ENCODE assay signal across 20 mouse cellular contexts in the genomic region with DNA sequence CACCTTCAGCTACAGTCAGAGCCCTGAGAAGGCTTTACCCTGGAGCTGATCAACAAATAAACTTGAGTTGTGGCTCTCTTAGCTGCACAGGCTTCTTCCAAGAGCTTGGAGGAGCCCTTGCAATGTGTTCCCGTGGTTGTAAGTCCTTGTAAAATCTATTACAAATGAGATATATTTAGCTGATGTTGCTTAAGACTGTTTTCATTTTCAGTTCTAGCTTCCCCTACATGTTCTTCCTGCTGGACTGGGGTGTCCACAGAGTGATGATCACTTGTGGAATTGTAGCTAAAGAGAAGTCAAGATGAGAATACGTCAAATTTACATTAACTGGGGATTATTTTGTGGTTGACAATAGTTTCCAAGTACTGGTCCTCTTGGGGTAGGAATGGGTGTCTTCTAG.
"Had no signal": no experiment of that assay in that cellular context is flagged by ENCODE, and none has a peak within 500 bp of the region (broad histone marks: within the 10 kb centered on the region; RNA-seq: fewer than 3 reads in every experiment).

No protein-coding gene starts in this region.

- H3K4me1 ChIP-seq: kidney, embryonic 15.5 days; limb, embryonic 10.5 days had no signal

- H3K9me3 ChIP-seq: kidney, embryonic 15.5 days; limb, embryonic 10.5 days; limb, embryonic 13.5 days had no signal

- H3K4me2 ChIP-seq: kidney, embryonic 15.5 days; limb, embryonic 13.5 days; lung, embryonic 14.5 days; midbrain, embryonic 11.5 days had no signal

- DNase-seq: kidney, adult 8-10 months; kidney, postnatal 14 days; kidney, postnatal 4 days; liver; liver, postnatal 0 days; lung, embryonic 14.5 days; lung, postnatal 10 days; lung, postnatal 36 days; midbrain, embryonic 14.5 days; right cerebral cortex, adult 18-20 months; right cerebral cortex, postnatal 14 days; right cerebral cortex, postnatal 4 days; thymus, postnatal 25 days had no signal

- H3K36me3 ChIP-seq: kidney, embryonic 15.5 days; limb, embryonic 10.5 days; limb, embryonic 13.5 days had no signal

- H3K4me3 ChIP-seq: kidney, embryonic 15.5 days; limb, embryonic 10.5 days; limb, embryonic 13.5 days had no signal

- H3K27ac ChIP-seq: limb, embryonic 10.5 days; limb, embryonic 13.5 days; liver, embryonic 14.5 days; stomach, postnatal 0 days had no signal

- H3K27me3 ChIP-seq: kidney, embryonic 15.5 days; limb, embryonic 13.5 days had no signal

- H3K9ac ChIP-seq: kidney, embryonic 15.5 days; limb, embryonic 13.5 days; liver, embryonic 14.5 days; liver, postnatal 0 days; lung, embryonic 14.5 days had no signal

- ATAC-seq: intestine, postnatal 0 days; liver, postnatal 0 days had no signal
